Mouse (Mus musculus) ES-E14 (cell line): ENCODE results near the gene Adgrg1.

Source experiments
- CHD2 ChIP-seq: IDR thresholded peaks from 2 replicates; pipeline ENCODE4 v1.6.1; 2014; ENCODE audit warnings: mild to moderate bottlenecking, low read depth, low read length, inconsistent platforms
- MAFK ChIP-seq: IDR thresholded peaks from 2 replicates; pipeline ENCODE4 v1.6.1; 2014; ENCODE audit warnings: mild to moderate bottlenecking, low read depth, low read length, inconsistent platforms; ENCODE audit not compliant: insufficient read depth
- ZNF384 ChIP-seq: IDR thresholded peaks from 2 replicates; pipeline ENCODE4 v1.6.1; 2012; ENCODE audit warnings: low read depth, low read length, inconsistent platforms

DNA sequence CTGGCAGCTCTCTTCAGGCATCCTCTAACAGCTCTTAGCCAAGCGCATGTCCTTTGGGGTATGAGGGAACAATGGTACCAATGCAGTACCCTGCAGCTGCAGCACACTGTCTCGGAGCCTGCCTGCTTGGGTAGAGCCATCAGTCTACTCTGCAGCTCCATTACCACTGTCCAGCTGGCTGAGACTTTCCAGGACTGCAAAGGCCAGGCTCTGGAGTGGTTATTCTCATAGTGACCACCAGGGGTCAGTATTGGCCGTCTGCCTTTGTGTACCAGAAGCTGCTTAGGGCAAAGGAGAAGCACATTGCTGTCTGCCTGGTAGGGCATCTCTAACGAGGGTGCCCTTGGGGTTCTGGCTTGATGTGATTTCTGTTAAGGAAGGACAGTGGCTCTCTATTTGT lies 24.5 kb upstream of the Adgrg1 start:
- TF ChIP-seq CHD2 (no peak), MAFK (no peak), ZNF384 (no peak)
